Mouse (Mus musculus): ENCODE results near the gene Zfp654. TPM values are rescaled to one million over a fixed set of nuclear protein-coding genes. Genes with fewer than 3 reads are reported as not detected.
"Not testable (repeated sequence)": the region's sequence is repeated elsewhere in the genome, so short reads cannot be mapped to it uniquely, and the experiment has no call there.

Zfp654 gene
- polyA plus RNA-seq, 1 experiment from 2014 or later = 10.7 TPM

- Histone ChIP-seq H3K9me3 (replicated peaks) (no peaks in the 10 kb centered on the region), H3K4me1 (no peaks in the 10 kb centered on the region), H3K36me3 (no peaks in the 10 kb centered on the region), H3K9ac (no peak overlapping the region), H3K4me3 (no peak overlapping the region), H3K27ac (no peak overlapping the region), H3K27me3 (no peaks in the 10 kb centered on the region), H3K4me2 (replicated peaks) (no peak overlapping the region)
- 78% methylated on average over 4 of the region's 4 CpGs for WGBS
- ATAC-seq (ENCODE audit: low FRiP score) = no peak
Measured at GRCm38 (mm10) chr16:64876631-64877265, 25.3 kb upstream of the Zfp654 start.

- Histone ChIP-seq H3K4me1 (no peaks in the 10 kb centered on the region), H3K4me3 (no peak overlapping the region), H3K4me2 (replicated peaks) (no peak overlapping the region), H3K9me3 (replicated peaks) (no peaks in the 10 kb centered on the region), H3K27me3 (no peaks in the 10 kb centered on the region), H3K36me3 (no peaks in the 10 kb centered on the region), H3K27ac (no peak overlapping the region), H3K9ac (no peak overlapping the region)
- ATAC-seq (ENCODE audit: low FRiP score) = no peak
- 96% methylated on average over 1 of the region's 1 CpGs for WGBS
Measured at GRCm38 (mm10) chr16:64875822-64876221, 24.4 kb upstream of the Zfp654 start.

- Histone ChIP-seq H3K9ac (no peak overlapping the region), H3K4me3 (no peak overlapping the region), H3K36me3 (no peaks in the 10 kb centered on the region), H3K9me3 (replicated peaks) (no peaks in the 10 kb centered on the region), H3K4me2 (replicated peaks) (no peak overlapping the region), H3K4me1 (no peaks in the 10 kb centered on the region), H3K27me3 (no peaks in the 10 kb centered on the region), H3K27ac (no peak overlapping the region)
- no peak for ATAC-seq (ENCODE audit: low FRiP score)
- WGBS = 96% methylated on average over 10 of the region's 10 CpGs
Measured at GRCm38 (mm10) chr16:64875384-64875783, 23.9 kb upstream of the Zfp654 start.

GRCm38 (mm10) chr16:64873416-64874305 lies 22.2 kb upstream of the Zfp654 start:
- H3K4me2 ChIP-seq (replicated peaks) = peak overlapping the region; percentile 69
- peak overlapping the region; percentile 54 for H3K9ac ChIP-seq
- H3K27ac ChIP-seq = peak overlapping the region; percentile 52
- 3% methylated on average over 29 of the region's 29 CpGs for WGBS
- H3K36me3 ChIP-seq = no peaks in the 10 kb centered on the region
- no peaks in the 10 kb centered on the region for H3K4me1 ChIP-seq
- H3K27me3 ChIP-seq = no peaks in the 10 kb centered on the region
- peak; percentile 94 for ATAC-seq (ENCODE audit: low FRiP score)
- H3K9me3 ChIP-seq (replicated peaks) = no peaks in the 10 kb centered on the region
- peak overlapping the region; percentile 54 for H3K4me3 ChIP-seq

- H3K4me2 ChIP-seq (replicated peaks) = peak overlapping the region; percentile 43
- no peaks in the 10 kb centered on the region for H3K9me3 ChIP-seq (replicated peaks)
- no peaks in the 10 kb centered on the region for H3K36me3 ChIP-seq
- H3K4me3 ChIP-seq = 0 out of 2 replicates have a peak overlapping the region, but pooled peaks have one; percentile 7
- no peak overlapping the region for H3K9ac ChIP-seq
- H3K27me3 ChIP-seq = no peaks in the 10 kb centered on the region
- WGBS = 12% methylated on average over 7 of the region's 7 CpGs
- H3K4me1 ChIP-seq = no peaks in the 10 kb centered on the region
- H3K27ac ChIP-seq = no peak overlapping the region
- no peak for ATAC-seq (ENCODE audit: low FRiP score)
Measured at GRCm38 (mm10) chr16:64872841-64873240, 21.4 kb upstream of the Zfp654 start.

GRCm38 (mm10) chr16:64872296-64872695 lies 20.8 kb upstream of the Zfp654 start:
- no peaks in the 10 kb centered on the region for H3K9me3 ChIP-seq (replicated peaks)
- H3K27ac ChIP-seq = no peak overlapping the region
- ATAC-seq (ENCODE audit: low FRiP score) = no peak
- H3K27me3 ChIP-seq = no peaks in the 10 kb centered on the region
- WGBS = 22% methylated on average over 3 of the region's 3 CpGs
- no peaks in the 10 kb centered on the region for H3K4me1 ChIP-seq
- no peak overlapping the region for H3K4me2 ChIP-seq (replicated peaks)
- no peaks in the 10 kb centered on the region for H3K36me3 ChIP-seq
- H3K9ac ChIP-seq = no peak overlapping the region
- H3K4me3 ChIP-seq = no peak overlapping the region

- no peak overlapping the region for H3K9ac ChIP-seq
- H3K4me3 ChIP-seq = no peak overlapping the region
- no peak overlapping the region for H3K27ac ChIP-seq
- no peaks in the 10 kb centered on the region for H3K9me3 ChIP-seq (replicated peaks)
- H3K4me2 ChIP-seq (replicated peaks) = no peak overlapping the region
- no peaks in the 10 kb centered on the region for H3K36me3 ChIP-seq
- H3K27me3 ChIP-seq = no peaks in the 10 kb centered on the region
- no peak for ATAC-seq (ENCODE audit: low FRiP score)
- 86% methylated on average over 2 of the region's 2 CpGs for WGBS
- H3K4me1 ChIP-seq = no peaks in the 10 kb centered on the region
Measured at GRCm38 (mm10) chr16:64869621-64870020, 18.2 kb upstream of the Zfp654 start.

- H3K27ac ChIP-seq = no peak overlapping the region
- no peak for ATAC-seq (ENCODE audit: low FRiP score)
Measured at GRCm38 (mm10) chr16:64868613-64869012, 17.2 kb upstream of the Zfp654 start.

GRCm38 (mm10) chr16:64865841-64866240 lies 14.4 kb upstream of the Zfp654 start:
- not testable (repeated sequence) for H3K36me3 ChIP-seq; H3K9ac ChIP-seq; ATAC-seq (ENCODE audit: low FRiP score); H3K27ac ChIP-seq; H3K4me1 ChIP-seq; H3K4me2 ChIP-seq (replicated peaks); H3K27me3 ChIP-seq; H3K4me3 ChIP-seq; H3K9me3 ChIP-seq (replicated peaks)
- 89% methylated on average over 8 of the region's 8 CpGs for whole genome bisulfite sequencing

More at GRCm38 (mm10) chr16:64868613-64869012, 17.2 kb upstream of the Zfp654 start:
- H3K4me2 ChIP-seq (replicated peaks) = no peak overlapping the region
- WGBS = 72% methylated on average over 6 of the region's 6 CpGs
- no peaks in the 10 kb centered on the region for H3K36me3 ChIP-seq
- no peaks in the 10 kb centered on the region for H3K4me1 ChIP-seq
- H3K27me3 ChIP-seq = no peaks in the 10 kb centered on the region
- H3K9ac ChIP-seq = no peak overlapping the region
- no peak overlapping the region for H3K4me3 ChIP-seq
- H3K9me3 ChIP-seq (replicated peaks) = no peaks in the 10 kb centered on the region

GRCm38 (mm10) chr16:64856946-64857345 lies 5.5 kb upstream of the Zfp654 start:
- Histone ChIP-seq H3K27me3 (no peaks in the 10 kb centered on the region), H3K9ac (no peak overlapping the region), H3K27ac (no peak overlapping the region), H3K36me3 (peaks cover 20% of the 10 kb centered on the region), H3K4me2 (replicated peaks) (no peak overlapping the region), H3K9me3 (replicated peaks) (no peaks in the 10 kb centered on the region), H3K4me3 (no peak overlapping the region), H3K4me1 (peaks cover 14% of the 10 kb centered on the region)
- no peak for ATAC-seq (ENCODE audit: low FRiP score)
- WGBS = 91% methylated on average over 3 of the region's 3 CpGs

- H3K9ac ChIP-seq = peak overlapping the region; percentile 96
- H3K4me1 ChIP-seq = peaks cover 19% of the 10 kb centered on the region
- H3K9me3 ChIP-seq (replicated peaks) = no peaks in the 10 kb centered on the region
- peaks cover 15% of the 10 kb centered on the region for H3K36me3 ChIP-seq
- peak overlapping the region; percentile 75 for H3K4me2 ChIP-seq (replicated peaks)
- no peak overlapping the region; the same call in 1 of the 2 replicates for H3K27ac ChIP-seq
- WGBS = 8% methylated on average over 14 of the region's 14 CpGs
- no peaks in the 10 kb centered on the region for H3K27me3 ChIP-seq
- peak overlapping the region; percentile 99 for H3K4me3 ChIP-seq
- no peak for ATAC-seq (ENCODE audit: low FRiP score)
Measured at GRCm38 (mm10) chr16:64852891-64853290, 1.4 kb upstream of the Zfp654 start.

- Histone ChIP-seq H3K27me3 (no peaks in the 10 kb centered on the region), H3K36me3 (peaks cover 15% of the 10 kb centered on the region), H3K4me2 (replicated peaks) (peak overlapping the region; percentile 75), H3K9ac (peak overlapping the region; percentile 96), H3K4me3 (peak overlapping the region; percentile 99), H3K27ac (peak overlapping the region; percentile 97), H3K9me3 (replicated peaks) (no peaks in the 10 kb centered on the region), H3K4me1 (peaks cover 19% of the 10 kb centered on the region)
- ATAC-seq (ENCODE audit: low FRiP score) = no peak; the same call in 1 of the 2 replicates
- under 1% methylated on average over 51 of the region's 53 CpGs for WGBS
Measured at GRCm38 (mm10) chr16:64852441-64852871, 1.0 kb upstream of the Zfp654 start.

All from hindbrain, embryonic 12.5 days (tissue).